Mouse (Mus musculus): ENCODE data around the gene Nlrx1. TPM values are rescaled to one million over a fixed set of nuclear protein-coding genes. Genes with fewer than 3 reads are reported as not detected.
"Not testable (repeated sequence)": the region's sequence is repeated elsewhere in the genome, so short reads cannot be mapped to it uniquely, and the experiment has no call there.

Gene Nlrx1
- 10 to 100 TPM; 19.4 to 20.7 TPM for total RNA-seq (2021)

- no peak for DNase-seq (ENCODE audit: low spot score)
- intact Hi-C loops (cut with DNase I): loop anchor here (10.0 kb wide), 1 partner anchor 284 kb away; no protein-coding TSS in a partner anchor
Measured at GRCm38 (mm10) chr9:44268432-44268831, at the start of gene Nlrx1. Gene Nlrx1 (minus strand): TSS chr9:44268599.

DNA sequence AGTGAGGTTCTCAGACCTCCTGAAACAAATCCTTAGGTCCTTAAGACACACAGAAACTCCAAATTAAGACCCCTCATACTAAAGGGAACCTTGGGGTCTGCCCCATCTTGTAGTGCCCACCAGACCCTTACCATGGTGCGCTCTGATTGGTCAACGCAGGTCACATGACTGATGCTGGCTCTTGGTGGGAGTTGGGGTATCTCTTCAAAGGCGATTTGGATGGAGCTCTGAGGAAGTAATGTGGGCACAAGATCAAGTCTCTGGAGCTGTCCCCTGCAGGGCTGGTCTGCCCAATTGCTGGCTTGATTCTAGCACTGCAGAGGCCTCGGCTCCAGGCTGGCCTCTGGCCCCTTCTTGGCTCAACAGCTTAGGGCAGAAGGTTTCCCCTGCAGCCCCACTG is 49.1 kb upstream of the Nlrx1 start:
- intact Hi-C loops (cut with DNase I): no loop called here

GRCm38 (mm10) chr9:44314910-44315309 is 46.5 kb upstream of the Nlrx1 start:
- intact Hi-C loops (cut with DNase I): no loop called here
- DNase-seq (ENCODE audit: low spot score): no peak

More for the DNA sequence above, 49.1 kb upstream of the Nlrx1 start:
- no peak for DNase-seq (ENCODE audit: low spot score)

GRCm38 (mm10) chr9:44314257-44314547 is 45.8 kb upstream of the Nlrx1 start:
- no peak for DNase-seq (ENCODE audit: low spot score)
- intact Hi-C loops (cut with DNase I): no loop called here

GRCm38 (mm10) chr9:44313476-44314256 is 45.3 kb upstream of the Nlrx1 start:
- intact Hi-C loops (cut with DNase I): no loop called here
- DNase-seq (ENCODE audit: low spot score): no peak

DNA sequence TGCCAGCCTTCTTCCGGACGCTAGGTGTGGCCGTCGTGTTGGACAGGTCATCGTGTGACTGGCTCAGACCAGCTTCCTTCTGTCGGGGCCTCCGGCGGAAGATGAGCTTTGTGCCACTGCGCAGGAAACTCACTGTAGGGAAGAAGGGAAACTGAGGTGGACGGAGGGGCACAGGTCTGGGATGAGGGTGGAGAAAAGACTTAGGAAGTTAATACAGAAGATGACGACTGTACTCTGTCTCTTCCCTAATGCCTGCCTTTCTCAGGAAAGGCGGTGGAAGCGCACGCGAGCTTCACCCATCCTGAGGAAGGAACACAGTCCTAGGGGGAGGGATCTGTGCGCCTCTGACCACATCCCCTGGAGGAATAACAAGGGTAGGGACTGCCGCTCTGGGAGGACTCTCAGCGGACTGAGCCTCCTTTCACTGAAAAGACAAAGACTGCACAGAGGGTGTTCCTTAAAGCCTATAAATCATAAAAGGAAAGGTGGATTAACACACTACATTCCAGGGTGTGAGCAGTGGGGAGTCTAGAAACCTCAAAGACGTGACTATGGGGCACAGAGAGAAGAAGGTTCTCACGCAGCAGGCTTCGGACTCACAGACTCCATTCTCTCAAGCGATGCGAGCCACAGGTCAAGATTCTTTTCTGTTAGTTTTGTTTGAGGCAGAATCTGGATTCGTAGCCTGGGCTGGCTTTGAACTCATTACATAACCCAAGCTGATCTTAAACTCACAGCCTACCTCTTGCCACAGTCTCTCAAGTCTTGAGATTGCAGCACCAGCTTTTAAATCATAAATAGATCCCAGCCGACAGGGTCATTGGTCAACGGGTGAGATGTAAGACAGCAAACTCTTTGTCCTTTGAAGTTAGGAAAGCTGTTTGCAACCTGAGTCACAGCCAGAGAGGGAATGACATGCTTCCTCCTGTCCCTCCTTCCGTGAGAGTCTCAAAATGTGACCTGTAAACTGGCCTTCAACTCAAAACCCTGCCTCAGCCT is 43.0 kb upstream of the Nlrx1 start:
- intact Hi-C loops (cut with DNase I): no loop called here
- peak; percentile 52 for DNase-seq (ENCODE audit: low spot score)

DNA sequence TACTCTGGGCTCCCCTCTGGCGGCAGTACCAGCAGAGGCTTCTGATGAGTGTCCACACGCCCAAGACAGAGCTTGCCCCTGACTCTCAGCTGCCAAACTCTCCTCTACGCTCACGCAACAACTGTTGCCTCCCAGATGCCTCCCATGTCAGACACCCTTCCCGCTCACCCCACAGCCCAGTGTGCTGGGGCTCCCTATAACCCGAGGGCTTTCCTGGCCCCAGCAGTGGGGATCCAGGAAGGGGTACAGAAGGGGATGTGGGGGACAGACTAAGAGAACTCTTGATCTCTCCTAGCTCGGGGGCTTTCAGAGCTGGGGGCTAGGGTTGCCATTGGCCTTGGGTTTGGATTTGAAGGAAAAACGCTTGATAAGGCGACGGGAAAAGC is 42.3 kb upstream of the Nlrx1 start:
- no peak for DNase-seq (ENCODE audit: low spot score)
- intact Hi-C loops (cut with DNase I): no loop called here

DNA sequence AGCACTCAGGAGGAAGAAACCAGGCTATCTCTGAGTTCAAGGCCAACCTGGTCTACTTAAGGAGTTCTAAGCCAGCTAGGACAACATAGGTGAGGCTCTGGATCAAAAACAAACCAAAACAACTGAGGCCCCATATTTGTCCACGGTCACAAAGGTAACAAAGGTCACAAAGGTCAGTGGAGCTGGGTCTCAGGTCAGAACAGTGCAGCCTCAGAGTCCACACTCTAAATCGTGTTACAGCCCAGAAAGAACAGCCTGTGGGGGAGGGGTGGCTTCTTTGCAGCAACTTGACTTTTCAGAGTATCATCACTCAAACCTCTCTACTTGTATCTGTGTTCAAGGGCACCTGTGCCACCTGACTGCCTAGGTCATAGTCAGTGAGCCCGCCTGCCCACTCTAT is 41.4 kb upstream of the Nlrx1 start:
- intact Hi-C loops (cut with DNase I): no loop called here

GRCm38 (mm10) chr9:44307248-44307647 is 38.8 kb upstream of the Nlrx1 start:
- no peak for DNase-seq (ENCODE audit: low spot score)
- intact Hi-C loops (cut with DNase I): no loop called here

More for the DNA sequence above, 41.4 kb upstream of the Nlrx1 start:
- no peak for DNase-seq (ENCODE audit: low spot score)

DNA sequence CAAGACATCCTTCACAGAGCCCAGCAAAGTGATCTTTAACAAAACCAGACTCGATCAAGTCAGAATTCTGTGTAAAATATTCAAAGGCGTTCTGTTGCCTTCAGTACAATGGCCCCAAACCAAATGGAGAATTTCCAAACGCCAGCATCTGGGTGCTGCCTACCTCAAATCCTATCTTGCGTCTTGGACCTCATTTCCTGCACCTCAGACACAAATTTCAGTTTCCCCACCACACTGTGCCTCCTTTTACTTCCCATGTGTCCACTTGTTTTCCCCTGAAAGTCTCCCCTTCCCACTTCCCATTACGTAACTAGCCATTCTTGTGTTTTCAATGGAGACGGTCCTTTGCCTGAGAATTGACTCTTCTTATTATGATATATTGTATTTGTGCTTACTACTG is 38.1 kb upstream of the Nlrx1 start:
- intact Hi-C loops (cut with DNase I): no loop called here
- no peak for DNase-seq (ENCODE audit: low spot score)

DNA sequence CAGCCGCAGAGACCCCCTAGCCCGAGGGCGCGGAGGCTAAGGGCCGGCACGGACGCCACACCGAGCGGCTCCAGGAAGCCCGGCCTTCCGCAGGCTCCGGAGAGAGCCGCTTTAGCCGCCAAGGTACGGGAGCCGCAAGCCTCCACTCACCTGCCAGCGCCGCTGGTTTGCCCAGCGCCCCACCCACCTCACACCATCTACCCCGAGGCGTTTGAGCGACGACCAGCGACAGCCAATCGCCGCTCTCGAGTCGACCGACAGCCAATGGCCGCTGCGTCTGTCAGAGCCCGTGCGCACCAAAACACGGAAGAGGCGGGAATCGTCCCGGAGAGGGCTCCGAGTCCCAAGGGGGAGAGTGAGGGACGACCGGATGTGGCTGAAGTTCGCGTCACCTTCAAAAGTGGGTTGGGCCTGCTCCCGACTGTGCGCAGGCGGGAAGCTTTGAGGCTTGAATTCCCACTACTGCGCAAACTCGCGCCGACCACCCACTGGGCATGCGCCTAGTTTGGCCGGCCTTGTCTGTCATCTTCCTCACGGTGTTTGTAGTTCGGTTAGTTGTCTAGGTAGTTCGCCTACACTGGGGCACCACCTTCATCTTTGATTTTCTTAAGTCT is 37.2 kb upstream of the Nlrx1 start, which contains the start of gene Hinfp:
Gene Hinfp (minus strand): TSS at position 206 of the 614 bp plus-strand sequence.
- intact Hi-C loops (cut with DNase I): loop anchor here (2.0 kb wide), 1 partner anchor 21 kb away; the partner anchor contains the start of gene Dpagt1
- peak; percentile 99 for DNase-seq (ENCODE audit: low spot score)

DNA sequence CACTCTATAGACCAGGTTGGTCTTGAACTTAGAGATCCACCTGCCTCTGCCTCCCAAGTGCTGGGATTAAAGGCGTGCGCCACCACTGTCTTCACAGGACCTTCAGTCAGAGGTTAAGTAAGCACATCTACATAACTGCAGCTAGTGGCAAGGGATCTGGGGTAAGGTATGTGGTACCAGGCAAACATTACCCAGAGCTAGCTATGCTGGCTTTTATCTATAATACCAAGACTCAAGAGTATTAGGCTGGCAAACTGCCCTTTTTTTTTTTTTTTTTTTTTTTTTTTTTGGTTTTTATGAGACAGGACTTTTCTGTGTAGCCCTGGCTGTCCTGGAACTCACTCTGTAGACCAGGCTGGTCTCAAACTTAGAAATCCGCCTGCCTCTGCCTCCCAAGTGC is 31.6 kb upstream of the Nlrx1 start:
- intact Hi-C loops (cut with DNase I); DNase-seq (ENCODE audit: low spot score): not testable (repeated sequence)

GRCm38 (mm10) chr9:44292490-44292889 is 24.1 kb upstream of the Nlrx1 start:
- intact Hi-C loops (cut with DNase I): loop anchor here (5.0 kb wide), 2 partner anchors 45 to 95 kb away; no protein-coding TSS in a partner anchor
- DNase-seq (ENCODE audit: low spot score): no peak

- intact Hi-C loops (cut with DNase I): no loop called here
- DNase-seq (ENCODE audit: low spot score): no peak
Measured at GRCm38 (mm10) chr9:44288959-44289291, 20.5 kb upstream of the Nlrx1 start.

DNA sequence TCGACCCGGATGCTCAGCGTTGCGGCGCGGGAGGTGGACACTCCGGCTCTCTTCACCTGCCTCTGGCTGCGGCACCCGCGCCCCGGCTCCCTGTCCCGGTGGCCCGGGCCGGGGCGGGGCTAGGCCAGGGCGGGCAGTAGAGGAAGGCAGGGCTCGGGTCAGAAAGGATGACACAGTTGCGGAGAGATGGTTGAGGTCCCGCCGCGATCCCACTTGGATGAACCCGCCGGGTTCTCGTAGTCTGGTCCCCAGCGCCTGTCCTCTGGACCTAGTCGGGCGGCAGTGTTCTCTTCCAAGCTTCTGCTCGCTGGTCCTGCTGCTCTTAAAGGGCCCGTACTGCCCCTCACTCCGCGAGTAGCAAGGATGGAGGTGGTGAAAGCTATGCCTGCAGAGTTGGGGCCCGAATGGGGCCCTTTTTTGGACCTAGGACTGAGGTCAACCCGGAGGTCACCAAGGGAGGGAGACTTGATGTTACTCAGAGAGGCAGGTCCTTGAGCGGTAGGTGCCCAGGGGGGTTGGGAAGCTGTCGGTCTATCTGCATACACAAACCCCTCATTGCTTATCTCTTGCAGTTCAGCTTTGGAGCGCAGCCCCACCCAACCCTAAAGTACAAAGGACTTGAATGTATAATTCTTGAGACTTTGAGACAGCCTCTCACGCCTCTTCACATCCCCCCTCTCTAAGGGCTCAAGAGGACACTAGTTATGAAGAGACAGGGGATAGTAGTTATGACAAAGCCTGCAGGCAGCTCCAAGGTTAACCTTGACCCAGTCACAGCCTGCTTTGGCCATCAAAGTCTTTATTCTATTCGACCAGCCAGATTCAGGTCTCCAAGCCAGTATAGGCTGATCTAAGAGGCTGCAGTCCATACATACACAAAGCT is 19.9 kb upstream of the Nlrx1 start, which contains the start of gene Abcg4:
Gene Abcg4 (minus strand): TSS at position 540 of the 883 bp plus-strand sequence.
- DNase-seq (ENCODE audit: low spot score): no peak
- intact Hi-C loops (cut with DNase I): no loop called here

DNA sequence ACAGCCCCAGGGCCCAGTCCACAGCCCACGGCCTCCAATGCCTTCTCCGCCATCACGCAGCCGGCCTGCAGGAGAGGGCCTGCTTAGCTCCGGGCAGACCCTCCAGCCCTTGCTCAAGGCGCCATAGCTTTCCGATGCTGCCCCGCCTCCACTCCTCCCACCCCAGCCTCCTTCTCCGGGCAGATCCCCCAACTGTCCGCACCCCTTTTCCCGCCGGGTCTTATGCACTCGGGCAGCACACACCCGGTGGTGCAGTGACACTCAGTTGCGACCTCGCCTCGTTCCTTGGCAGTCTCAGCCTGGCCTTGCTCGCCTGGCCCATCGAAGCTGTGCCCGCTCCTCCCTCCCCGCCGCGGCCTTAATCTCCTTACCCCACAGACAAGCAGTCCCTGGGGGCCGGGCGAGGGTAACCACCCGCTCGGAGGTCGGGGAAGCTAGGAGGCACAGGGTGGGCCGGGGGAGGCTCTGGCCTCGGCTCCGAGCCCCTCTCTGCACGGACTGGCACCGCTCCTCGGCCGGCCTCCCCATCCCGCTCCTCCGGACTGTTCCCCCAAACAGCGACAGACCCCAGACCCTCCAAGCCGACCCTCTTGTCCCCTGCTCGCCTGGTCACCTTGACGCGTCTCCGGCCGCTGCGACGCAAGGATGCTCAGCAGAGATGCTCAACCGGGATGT is 19.1 kb upstream of the Nlrx1 start:
- no peak for DNase-seq (ENCODE audit: low spot score)
- intact Hi-C loops (cut with DNase I): no loop called here

DNA sequence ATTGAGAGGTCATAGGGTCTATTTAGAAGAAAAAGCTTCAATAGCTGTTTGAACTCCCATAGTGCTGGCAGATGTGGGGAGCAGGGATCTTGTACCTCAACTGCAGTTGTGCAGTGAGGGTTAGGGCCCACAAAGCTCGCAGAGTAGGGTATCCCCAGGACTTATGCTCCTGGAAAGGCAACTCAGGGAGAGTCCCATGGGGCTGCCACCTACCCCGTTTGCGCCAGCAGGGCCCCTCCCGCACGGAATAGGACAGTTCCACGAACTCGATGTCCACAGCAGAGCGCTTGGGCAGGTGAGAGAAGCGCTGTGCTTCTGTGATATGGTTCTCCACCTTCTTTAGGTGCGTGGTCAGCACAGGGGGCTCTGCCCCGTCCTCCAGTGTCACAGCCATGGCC is 18.6 kb upstream of the Nlrx1 start:
- DNase-seq (ENCODE audit: low spot score): no peak
- intact Hi-C loops (cut with DNase I): no loop called here

DNA sequence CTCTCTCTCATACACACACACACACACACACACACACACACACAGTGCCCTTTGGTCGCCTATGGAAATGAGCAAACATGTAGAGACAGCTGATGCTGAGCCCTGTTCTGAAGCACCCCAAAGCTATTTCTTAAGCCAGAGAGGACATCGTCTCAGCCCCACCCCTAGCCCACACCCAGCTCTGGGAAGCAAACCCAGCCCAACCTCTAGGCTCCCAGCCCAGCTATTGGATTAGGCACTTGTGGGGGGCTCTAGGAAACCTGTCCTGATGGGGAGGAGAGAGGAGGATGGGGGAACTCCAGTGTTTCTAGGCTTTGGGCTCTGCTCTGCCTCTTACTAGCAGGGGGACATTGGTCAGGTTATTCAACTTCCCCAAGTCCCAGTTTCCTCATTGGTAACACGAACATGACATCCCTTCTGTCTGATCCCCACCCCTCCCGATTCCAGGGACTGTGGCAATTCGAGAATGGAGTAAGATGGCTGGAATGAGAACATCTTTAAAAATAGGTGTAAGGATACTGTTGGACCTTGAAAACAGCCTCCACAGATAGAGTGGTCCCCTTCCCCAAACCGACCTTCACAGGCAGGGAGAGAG is 18.0 kb upstream of the Nlrx1 start:
- no peak for DNase-seq (ENCODE audit: low spot score)
- intact Hi-C loops (cut with DNase I): no loop called here
